Mouse (Mus musculus) small intestine, adult 2 months (tissue): ENCODE measurements around the gene Sema5a. TPM values are rescaled to one million over a fixed set of nuclear protein-coding genes. Genes with fewer than 3 reads are reported as not detected.

Experiments
- H3K27ac ChIP-seq: fragments of 200-500 bp; 2 replicates; pipeline ENCODE4 v1.5.1; 2012; ENCODE audit warnings: low read depth, low read length, control low read depth, inconsistent platforms; ENCODE audit not compliant: insufficient read depth
- H3K27me3 ChIP-seq: fragments of 200-500 bp; 2 replicates; pipeline ENCODE4 v1.6.1; 2012; ENCODE audit warnings: mild to moderate bottlenecking, moderate library complexity, low read length, inconsistent platforms; ENCODE audit not compliant: control insufficient read depth, insufficient read depth
- H3K36me3 ChIP-seq: fragments of 200-500 bp; 2 replicates; pipeline ENCODE4 v1.6.1; 2012; ENCODE audit warnings: mild to moderate bottlenecking, low read length, control low read depth, inconsistent platforms; ENCODE audit not compliant: control insufficient read depth, insufficient read depth
- H3K4me1 ChIP-seq: fragments of 200-500 bp; 2 replicates; pipeline ENCODE4 v1.6.1; 2012; ENCODE audit warnings: low read length, inconsistent platforms, mixed read lengths; ENCODE audit not compliant: control insufficient read depth, insufficient read depth, insufficient read length
- H3K4me3 ChIP-seq: fragments of 200-500 bp; 2 replicates; pipeline ENCODE4 v1.5.1; 2012; ENCODE audit warnings: low read depth, mild to moderate bottlenecking, control low read depth, inconsistent platforms, low read length, moderate library complexity
- CTCF ChIP-seq: fragments of 200-500 bp; IDR thresholded peaks from 2 replicates; pipeline ENCODE4 v1.5.1; 2012; ENCODE audit warnings: low read depth, mild to moderate bottlenecking, control low read depth, inconsistent platforms, low read length, moderate library complexity, mixed read lengths; ENCODE audit not compliant: insufficient replicate concordance, insufficient read length; ENCODE audit errors: extremely low read depth
- POLR2A ChIP-seq: fragments of 200-500 bp; IDR thresholded peaks from 2 replicates; pipeline ENCODE4 v1.6.1; 2012; ENCODE audit warnings: low read depth, mild to moderate bottlenecking, control low read depth, inconsistent platforms, low read length, moderate library complexity
- WGBS: fragments of 180-500 bp; shearing (Covaris S2); methylation state at CpG from one replicate; pipeline ENCODE4 v1.1.7; 2018; 5-methylcytosine and 5-hydroxymethylcytosine counted together
- polyA plus RNA-seq: library from polyadenylated mRNA; depleted of rRNA; stranded (reverse); fragments of >200 nt; gene quantifications from 2 replicates; pipeline ENCODE4 v1.2.3, GENCODE M21; 2012

The Sema5a gene
- polyA plus RNA-seq, 1 experiment = 18.7 TPM

DNA sequence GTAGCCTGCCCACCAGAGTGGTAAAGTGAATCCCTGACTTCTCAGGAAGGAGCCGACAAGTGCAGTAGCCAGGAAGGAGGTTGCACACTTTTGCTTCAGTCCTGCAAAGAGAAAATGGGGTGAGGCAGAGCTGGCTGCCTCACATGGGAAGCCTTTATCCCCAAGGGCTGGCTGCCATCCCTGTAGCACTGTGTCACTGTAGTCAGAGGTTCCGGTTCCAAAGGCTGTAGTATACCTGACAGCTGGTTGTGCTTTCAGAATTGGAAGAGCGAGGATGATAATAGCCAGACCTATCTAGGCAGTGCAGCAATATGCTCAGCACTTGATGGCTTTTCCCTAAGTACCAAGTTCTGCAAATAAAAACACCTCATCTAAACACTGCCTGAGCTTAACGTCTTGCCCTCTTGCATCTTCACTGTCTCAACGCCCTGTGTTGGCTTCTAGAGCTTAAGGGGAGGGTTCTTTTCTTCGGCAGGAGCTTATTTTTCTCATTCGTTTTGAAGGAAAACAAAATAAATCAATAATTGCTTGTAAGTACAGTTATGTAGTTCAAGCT is 20.3 kb downstream of the Sema5a start:
- TF ChIP-seq POLR2A = no peak
- TF ChIP-seq CTCF = no peak
- H3K36me3 ChIP-seq = peaks cover 5% of the 10 kb centered on the region
- WGBS = 68% methylated on average over 7 of the region's 7 CpGs
- H3K4me3 ChIP-seq = no peak overlapping the region
- H3K27me3 ChIP-seq = no peaks in the 10 kb centered on the region
- no peaks in the 10 kb centered on the region; the same call in 1 of the 2 replicates for H3K4me1 ChIP-seq
- H3K27ac ChIP-seq = peak overlapping the region; percentile 3; the same call in 1 of the 2 replicates

DNA sequence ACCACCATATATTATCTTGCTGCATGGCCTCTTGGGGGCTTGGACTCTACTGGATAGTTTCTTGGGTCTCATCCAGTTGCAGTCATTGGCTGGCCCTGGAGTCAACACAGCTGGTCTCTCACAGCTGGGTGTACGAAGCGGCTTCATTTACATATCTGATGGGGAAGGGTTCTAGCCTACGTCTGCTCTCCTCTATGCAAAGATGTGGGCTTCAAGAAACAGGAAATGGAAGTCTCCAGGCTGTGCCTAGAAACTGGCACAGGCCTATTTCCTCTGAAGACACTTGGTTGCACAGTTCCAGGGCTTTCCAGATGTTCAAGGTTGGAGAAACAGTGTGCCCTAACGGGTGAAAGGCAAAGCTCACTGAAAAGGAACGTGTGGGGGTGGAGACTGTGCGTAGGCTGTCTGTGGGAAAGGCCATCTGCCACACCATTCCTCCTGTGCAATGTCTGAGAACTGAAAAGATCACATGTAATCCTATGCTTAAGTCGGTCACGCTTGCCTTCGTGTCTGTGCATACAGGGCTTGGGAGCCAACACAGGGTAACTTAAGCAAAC is 20.8 kb downstream of the Sema5a start:
- H3K4me1 ChIP-seq = no peaks in the 10 kb centered on the region; the same call in 1 of the 2 replicates
- no peak for TF ChIP-seq POLR2A
- TF ChIP-seq CTCF = no peak
- H3K27me3 ChIP-seq = no peaks in the 10 kb centered on the region
- 59% methylated on average over 9 of the region's 9 CpGs for WGBS
- peaks cover 5% of the 10 kb centered on the region for H3K36me3 ChIP-seq
- no peak overlapping the region for H3K4me3 ChIP-seq
- peak overlapping the region; percentile 3; the same call in 1 of the 2 replicates for H3K27ac ChIP-seq

DNA sequence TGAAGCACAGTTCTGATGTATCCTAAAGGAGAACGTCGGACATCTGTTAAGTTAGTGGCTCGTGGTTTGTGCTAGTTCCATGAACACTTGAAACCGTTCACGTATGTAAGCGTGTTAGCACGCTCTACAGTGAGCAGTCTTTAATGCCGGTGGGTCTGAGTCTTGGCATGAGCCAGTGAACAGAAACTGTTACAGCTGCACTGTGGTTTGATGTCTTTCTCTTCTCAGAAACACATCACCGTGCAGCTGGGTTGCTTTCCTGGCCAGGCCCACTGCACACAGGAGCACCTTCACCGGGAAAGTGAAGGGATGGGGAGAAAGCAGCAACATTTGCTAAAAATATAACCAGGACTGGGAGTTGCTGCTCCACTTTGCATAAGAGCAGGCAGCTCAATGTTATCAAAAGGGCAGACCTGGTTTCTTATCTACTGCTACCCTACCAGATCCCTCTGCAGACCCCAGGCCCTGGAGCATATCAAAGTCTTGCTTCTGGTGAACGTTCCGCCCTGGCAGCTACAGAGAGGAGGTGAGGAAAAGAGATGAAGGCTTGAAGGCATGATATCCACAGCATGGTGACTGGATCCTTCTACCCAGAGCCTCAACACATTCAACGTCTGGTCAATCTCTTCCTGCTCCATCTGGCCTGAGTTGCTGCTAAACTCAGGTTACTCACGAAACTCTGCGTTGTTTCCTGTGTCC is 21.7 kb downstream of the Sema5a start:
- Histone ChIP-seq H3K27ac (no peak overlapping the region), H3K4me1 (no peaks in the 10 kb centered on the region; the same call in 1 of the 2 replicates), H3K36me3 (peaks cover 4% of the 10 kb centered on the region; the same call in 1 of the 2 replicates), H3K27me3 (no peaks in the 10 kb centered on the region), H3K4me3 (no peak overlapping the region)
- WGBS = 76% methylated on average over 15 of the region's 15 CpGs
- TF ChIP-seq CTCF (no peak), POLR2A (no peak)

DNA sequence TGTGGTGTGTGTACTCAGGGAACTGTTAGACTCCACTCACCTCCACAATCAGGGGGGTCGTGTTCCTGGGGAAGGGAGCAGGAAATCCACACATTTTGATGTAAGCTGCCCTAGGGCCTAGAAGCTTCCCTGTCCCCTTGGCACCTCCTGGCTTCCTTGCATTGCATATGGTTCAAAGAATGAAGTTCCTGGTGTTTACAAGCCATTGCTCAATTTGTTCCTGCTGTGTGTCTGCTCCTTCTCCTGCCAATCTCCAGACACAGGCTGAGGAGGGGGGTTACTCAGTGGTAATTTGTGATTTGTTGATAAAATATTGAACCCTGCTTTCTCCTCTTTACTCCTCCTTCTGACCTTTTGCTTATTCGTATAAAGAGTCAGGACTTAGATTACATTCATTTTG is 25.5 kb downstream of the Sema5a start:
- peaks cover 6% of the 10 kb centered on the region; the same call in 1 of the 2 replicates for H3K36me3 ChIP-seq
- H3K4me3 ChIP-seq = no peak overlapping the region
- TF ChIP-seq POLR2A (no peak), CTCF (no peak)
- no peaks in the 10 kb centered on the region for H3K4me1 ChIP-seq
- WGBS = 67% methylated on average over 2 of the region's 2 CpGs
- H3K27ac ChIP-seq = no peak overlapping the region
- no peaks in the 10 kb centered on the region for H3K27me3 ChIP-seq

DNA sequence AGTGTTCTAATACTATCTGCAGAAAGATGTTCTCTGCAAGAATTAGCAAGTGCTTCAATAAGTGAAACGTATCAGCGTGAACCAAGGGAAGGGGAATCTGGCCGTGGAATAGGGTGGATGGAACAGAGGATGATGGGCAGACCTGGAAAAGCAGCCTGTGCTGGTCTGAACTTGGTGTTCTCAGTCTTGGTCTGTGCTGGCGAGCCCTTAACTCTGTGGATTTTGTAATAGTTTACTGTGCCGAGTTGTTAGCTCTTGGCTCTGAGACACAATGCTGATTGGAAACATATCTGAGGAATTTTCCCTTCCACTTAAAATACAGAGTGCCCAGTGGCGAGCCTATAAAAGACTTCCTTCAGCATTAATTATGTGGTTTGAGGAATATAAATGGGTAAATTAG is 29.3 kb downstream of the Sema5a start:
- TF ChIP-seq CTCF = no peak
- TF ChIP-seq POLR2A = no peak
- H3K36me3 ChIP-seq = peaks cover 6% of the 10 kb centered on the region; the same call in 1 of the 2 replicates
- 82% methylated on average over 6 of the region's 6 CpGs for WGBS
- H3K27ac ChIP-seq = no peak overlapping the region
- no peak overlapping the region for H3K4me3 ChIP-seq
- H3K27me3 ChIP-seq = no peaks in the 10 kb centered on the region
- no peaks in the 10 kb centered on the region for H3K4me1 ChIP-seq

DNA sequence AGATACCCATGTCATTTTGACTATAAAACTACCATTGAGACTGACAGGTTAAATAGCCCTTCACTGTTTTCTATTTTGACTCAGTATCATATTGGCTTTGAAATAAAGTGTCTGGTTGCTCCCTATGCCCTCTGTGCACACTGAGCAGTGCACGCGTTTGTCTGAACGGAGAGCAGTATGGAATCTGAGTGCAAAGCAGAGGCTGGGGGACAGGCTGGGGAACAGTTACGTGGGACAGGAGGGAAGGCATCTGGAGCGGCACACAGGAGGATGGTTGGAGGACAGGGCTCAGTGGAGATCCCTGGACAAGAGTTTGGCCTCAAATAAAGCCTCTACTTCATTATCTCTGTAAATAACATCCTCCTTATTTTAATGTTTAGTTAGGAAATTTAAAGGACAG is 30.4 kb downstream of the Sema5a start:
- no peak overlapping the region for H3K27ac ChIP-seq
- no peak for TF ChIP-seq CTCF
- no peak for TF ChIP-seq POLR2A
- H3K4me3 ChIP-seq = no peak overlapping the region
- H3K4me1 ChIP-seq = no peaks in the 10 kb centered on the region
- 91% methylated on average over 5 of the region's 5 CpGs for WGBS
- no peaks in the 10 kb centered on the region for H3K27me3 ChIP-seq
- 0 out of 2 replicates have a peak, but pooled peaks cover 4% of the 10 kb centered on the region for H3K36me3 ChIP-seq

DNA sequence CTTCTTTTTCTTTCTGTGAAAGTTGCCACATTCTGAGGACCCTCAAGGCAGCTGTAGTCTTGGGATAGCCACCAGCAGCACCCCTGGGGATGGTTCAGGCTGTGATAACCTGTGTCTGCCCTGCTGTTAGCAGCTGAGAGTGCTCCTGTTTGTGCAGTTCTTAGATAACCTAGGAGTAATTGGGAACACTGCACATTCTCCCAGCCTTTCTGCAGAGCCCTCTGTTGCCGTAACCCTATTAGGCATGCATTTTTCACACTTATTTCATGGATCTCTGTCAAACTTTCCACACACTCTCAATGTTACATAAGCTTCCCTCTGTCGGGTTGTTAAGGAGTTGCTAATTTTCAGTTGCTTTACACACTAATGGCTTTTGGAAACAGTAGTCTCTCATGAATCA is 34.0 kb downstream of the Sema5a start:
- no peak for TF ChIP-seq POLR2A
- no peak for TF ChIP-seq CTCF
- H3K4me1 ChIP-seq = no peaks in the 10 kb centered on the region
- no peak overlapping the region for H3K27ac ChIP-seq
- H3K27me3 ChIP-seq = no peaks in the 10 kb centered on the region
- whole genome bisulfite sequencing = 74% methylated on average over 2 of the region's 2 CpGs
- H3K36me3 ChIP-seq = 0 out of 2 replicates have a peak, but pooled peaks cover 2% of the 10 kb centered on the region
- H3K4me3 ChIP-seq = no peak overlapping the region
